Mouse (Mus musculus): ENCODE measurements around the gene Rnf167.
A peak's percentile ranks its signal among the peaks of the same experiment; 100 is the strongest.

- TF ChIP-seq CTCF (IDR thresholded peaks at IDR 0.05; ENCODE audit: control insufficient read depth, insufficient read depth, low read length) (0 out of 2 replicates have a peak, but pooled peaks have one; percentile 4), POLR2A (IDR thresholded peaks at IDR 0.05; ENCODE audit: borderline replicate concordance, control insufficient read depth, low read depth, low read length) (no peak)
Observed at GRCm38 (mm10) chr11:70610752-70611151, 36.3 kb upstream of the Rnf167 start.

All from bone marrow, adult 2 months (tissue).